Mouse (Mus musculus) midbrain, embryonic 13.5 days (tissue): ENCODE measurements around the gene Cdh18. TPM values are rescaled to one million over a fixed set of nuclear protein-coding genes. Genes with fewer than 3 reads are reported as not detected.
A peak's percentile ranks its signal among the peaks of the same experiment; 100 is the strongest.
"Not testable (repeated sequence)": the region's sequence is repeated elsewhere in the genome, so short reads cannot be mapped to it uniquely, and the experiment has no call there.

ENCODE experiments used
- ATAC-seq: fragments of 200-750 bp; cut with Nextera tagmentation; 2 replicates; pipeline ENCODE4 v1.8.0; 2017; ENCODE audit warnings: mild to moderate bottlenecking, moderate TSS enrichment, moderate library complexity
- H3K27ac ChIP-seq: fragments of 300-500 bp; sonication (generic); 2 replicates; pipeline ENCODE4 v1.5.1; 2015; ENCODE audit warnings: inconsistent platforms, mild to moderate bottlenecking, moderate library complexity
- H3K27me3 ChIP-seq: fragments of 300-500 bp; sonication (generic); 2 replicates; pipeline ENCODE4 v1.6.1; 2015; ENCODE audit warnings: mild to moderate bottlenecking, inconsistent platforms
- H3K36me3 ChIP-seq: fragments of 300-500 bp; sonication (generic); 2 replicates; pipeline ENCODE4 v1.6.1; 2015; ENCODE audit warnings: mild to moderate bottlenecking, inconsistent platforms
- H3K4me1 ChIP-seq: fragments of 300-500 bp; sonication (generic); replicated peaks from 2 replicates; pipeline ENCODE4 v1.6.1; 2015; ENCODE audit warnings: inconsistent platforms
- H3K4me2 ChIP-seq: fragments of 300-500 bp; sonication (generic); replicated peaks from 2 replicates; pipeline ENCODE4 v1.6.1; 2015; ENCODE audit warnings: moderate library complexity, mild to moderate bottlenecking, inconsistent platforms
- H3K4me3 ChIP-seq: fragments of 300-500 bp; sonication (generic); replicated peaks from 2 replicates; pipeline ENCODE4 v1.5.1; 2015; ENCODE audit warnings: mild to moderate bottlenecking, inconsistent platforms
- H3K9ac ChIP-seq: fragments of 300-500 bp; sonication (generic); replicated peaks from 2 replicates; pipeline ENCODE4 v1.6.1; 2015; ENCODE audit warnings: mild to moderate bottlenecking, inconsistent platforms
- H3K9me3 ChIP-seq: fragments of 300-500 bp; sonication (generic); 2 replicates; pipeline ENCODE4 v1.6.1; 2016; ENCODE audit warnings: mild to moderate bottlenecking, inconsistent platforms
- WGBS: fragments of 180-500 bp; shearing (Covaris S2); methylation state at CpG from one replicate; pipeline ENCODE4 v1.1.7; 2015; 5-methylcytosine and 5-hydroxymethylcytosine counted together
- polyA plus RNA-seq: library from polyadenylated mRNA; unstranded; fragments of >200 nt; fragmentation: Nextera tagmentation; extraction: Ambion mirVana; gene quantifications from 2 replicates; pipeline ENCODE4 v1.2.1, GENCODE M21; 2015

Gene Cdh18
- polyA plus RNA-seq, 1 experiment from 2014 or later, result 4.3 TPM

DNA sequence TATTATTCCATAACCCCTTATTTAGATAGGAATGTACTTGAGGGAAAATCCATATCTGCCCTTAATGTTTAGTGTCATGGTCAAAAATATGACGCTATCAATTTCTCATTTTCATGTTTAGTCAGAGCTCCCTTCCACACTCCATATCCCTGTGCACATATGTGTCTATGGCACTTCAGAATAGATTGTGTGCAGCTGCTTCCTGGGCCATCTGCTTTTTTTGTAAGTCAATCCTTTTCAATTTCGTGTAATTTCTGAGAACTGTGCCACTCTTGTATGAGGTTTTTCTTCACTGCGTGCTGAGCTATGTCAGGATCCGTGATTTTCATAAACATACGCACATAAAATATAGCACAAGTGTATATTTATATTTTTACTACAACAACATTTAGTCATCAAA, 435.8 kb downstream of the Cdh18 start:
- ATAC-seq, result no peak
- H3K27ac ChIP-seq, result no peak overlapping the region
- no peak overlapping the region for H3K4me3 ChIP-seq
- no peaks in the 10 kb centered on the region for H3K36me3 ChIP-seq
- no peaks in the 10 kb centered on the region for H3K27me3 ChIP-seq
- no peaks in the 10 kb centered on the region for H3K4me1 ChIP-seq
- H3K4me2 ChIP-seq, result no peak overlapping the region
- H3K9ac ChIP-seq, result no peak overlapping the region
- 87% methylated on average over 5 of the region's 5 CpGs for WGBS
- no peaks in the 10 kb centered on the region for H3K9me3 ChIP-seq

DNA sequence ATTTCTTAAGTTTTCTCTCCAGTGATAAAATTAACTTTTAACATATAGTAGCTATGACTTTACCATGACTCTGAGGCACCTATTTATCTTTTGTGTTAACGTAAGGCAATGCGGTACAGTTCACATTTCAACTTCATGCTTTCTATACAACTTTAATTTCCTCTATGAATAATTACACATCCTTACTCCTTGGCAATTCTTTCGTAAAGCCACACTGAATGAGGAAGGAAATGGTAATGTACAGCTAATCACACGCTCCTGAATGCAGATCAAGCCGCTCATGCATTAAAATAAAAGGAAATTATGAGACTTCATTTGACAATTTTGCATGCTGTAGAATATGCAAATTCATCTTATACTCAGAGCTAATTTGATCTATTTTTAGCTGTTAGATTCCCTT, 467.9 kb downstream of the Cdh18 start:
- ATAC-seq, result no peak
- Histone ChIP-seq H3K4me2 (no peak overlapping the region), H3K4me1 (no peaks in the 10 kb centered on the region), H3K27me3 (no peaks in the 10 kb centered on the region), H3K27ac (no peak overlapping the region), H3K36me3 (no peaks in the 10 kb centered on the region), H3K4me3 (no peak overlapping the region), H3K9ac (no peak overlapping the region), H3K9me3 (no peaks in the 10 kb centered on the region)
- 71% methylated on average over 5 of the region's 5 CpGs for WGBS

DNA sequence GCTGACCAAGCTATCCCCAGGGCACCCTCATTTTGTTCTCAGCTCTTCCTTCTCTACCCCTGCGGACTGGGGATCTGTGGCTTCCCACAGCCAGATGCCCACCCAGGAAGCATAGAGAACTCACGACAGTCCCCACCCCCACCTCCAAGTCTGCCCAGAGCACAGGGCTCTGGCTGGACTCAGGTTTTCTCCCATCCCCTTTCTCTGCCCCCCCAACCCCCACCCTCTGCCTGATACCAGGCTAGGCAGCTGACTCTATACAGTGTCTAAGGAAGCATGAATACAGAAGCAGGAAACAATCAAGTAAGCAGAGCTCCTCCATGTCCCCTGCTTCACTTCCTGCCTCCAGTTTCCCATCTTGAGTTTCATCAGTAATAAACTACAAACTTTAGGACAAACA, 472.3 kb downstream of the Cdh18 start:
- no peak overlapping the region for H3K27ac ChIP-seq
- H3K4me3 ChIP-seq, result no peak overlapping the region
- H3K27me3 ChIP-seq, result no peaks in the 10 kb centered on the region
- no peaks in the 10 kb centered on the region for H3K9me3 ChIP-seq
- H3K36me3 ChIP-seq, result no peaks in the 10 kb centered on the region
- no peak overlapping the region for H3K4me2 ChIP-seq
- H3K9ac ChIP-seq, result no peak overlapping the region
- ATAC-seq, result peak; percentile 68
- no peaks in the 10 kb centered on the region for H3K4me1 ChIP-seq
- WGBS, result 42% methylated on average over 2 of the region's 2 CpGs

DNA sequence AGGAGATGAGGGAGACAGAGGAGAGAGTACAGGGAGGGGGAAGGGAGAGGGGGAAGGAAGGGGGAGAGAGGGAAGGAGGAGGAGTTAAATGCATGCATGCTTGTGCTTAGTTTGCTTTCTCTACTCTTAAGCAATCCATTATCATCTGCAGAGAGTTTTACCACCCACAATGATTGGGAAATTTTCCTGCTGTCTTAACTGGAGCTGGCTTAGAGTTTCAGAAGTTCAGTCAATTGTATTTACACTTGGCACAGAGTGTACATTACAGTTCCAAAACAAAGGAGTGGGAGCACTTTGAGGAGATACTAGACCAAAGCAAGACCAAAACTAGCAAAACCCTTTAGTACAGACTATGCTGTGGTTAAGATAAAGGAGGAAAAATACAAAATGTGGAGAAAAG, 473.8 kb downstream of the Cdh18 start:
- no peaks in the 10 kb centered on the region for H3K4me1 ChIP-seq
- no peaks in the 10 kb centered on the region for H3K9me3 ChIP-seq
- no peaks in the 10 kb centered on the region for H3K27me3 ChIP-seq
- H3K4me2 ChIP-seq, result no peak overlapping the region
- H3K27ac ChIP-seq, result no peak overlapping the region
- no peaks in the 10 kb centered on the region for H3K36me3 ChIP-seq
- no peak overlapping the region for H3K9ac ChIP-seq
- no peak overlapping the region for H3K4me3 ChIP-seq
- ATAC-seq, result no peak

DNA sequence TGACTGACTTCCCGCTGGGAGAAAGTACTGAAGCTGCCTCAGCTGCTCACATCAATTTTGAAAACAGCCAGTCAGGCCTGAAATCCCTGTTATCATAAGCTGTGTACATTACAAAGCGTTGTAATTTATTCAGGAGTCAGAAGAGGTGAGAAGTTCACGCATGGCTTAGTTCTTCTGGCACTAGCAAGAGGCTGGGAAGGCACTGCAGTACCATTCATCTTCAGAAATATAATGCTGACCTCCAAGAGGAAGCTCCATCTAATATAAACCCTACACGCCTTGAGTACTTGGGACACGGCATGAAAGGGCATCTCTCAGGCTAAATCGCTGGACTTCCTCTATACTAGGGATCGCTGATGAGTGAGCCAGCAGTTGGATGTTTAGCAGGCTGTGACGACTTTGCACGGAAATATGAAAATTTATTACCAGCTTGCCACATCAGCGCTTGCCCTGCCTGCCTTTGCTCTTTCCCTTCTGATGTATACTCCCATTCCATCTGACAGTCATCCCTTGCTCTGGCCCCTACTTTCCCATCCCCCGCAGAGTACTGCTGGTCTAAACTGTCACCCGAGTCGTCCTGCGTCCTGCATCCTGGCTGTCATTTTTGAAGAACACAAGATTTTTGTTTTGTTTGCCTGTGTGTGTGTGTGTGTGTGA, 486.9 kb downstream of the Cdh18 start:
- 2% methylated on average over 14 of the region's 14 CpGs for WGBS
- Histone ChIP-seq H3K4me1 (peaks cover 16% of the 10 kb centered on the region), H3K9ac (peak overlapping the region; percentile 65), H3K27ac (peak overlapping the region; percentile 71), H3K9me3 (no peaks in the 10 kb centered on the region), H3K4me2 (peak overlapping the region; percentile 75), H3K36me3 (no peaks in the 10 kb centered on the region), H3K4me3 (peak overlapping the region; percentile 56), H3K27me3 (no peaks in the 10 kb centered on the region)
- peak; percentile 88 for ATAC-seq

DNA sequence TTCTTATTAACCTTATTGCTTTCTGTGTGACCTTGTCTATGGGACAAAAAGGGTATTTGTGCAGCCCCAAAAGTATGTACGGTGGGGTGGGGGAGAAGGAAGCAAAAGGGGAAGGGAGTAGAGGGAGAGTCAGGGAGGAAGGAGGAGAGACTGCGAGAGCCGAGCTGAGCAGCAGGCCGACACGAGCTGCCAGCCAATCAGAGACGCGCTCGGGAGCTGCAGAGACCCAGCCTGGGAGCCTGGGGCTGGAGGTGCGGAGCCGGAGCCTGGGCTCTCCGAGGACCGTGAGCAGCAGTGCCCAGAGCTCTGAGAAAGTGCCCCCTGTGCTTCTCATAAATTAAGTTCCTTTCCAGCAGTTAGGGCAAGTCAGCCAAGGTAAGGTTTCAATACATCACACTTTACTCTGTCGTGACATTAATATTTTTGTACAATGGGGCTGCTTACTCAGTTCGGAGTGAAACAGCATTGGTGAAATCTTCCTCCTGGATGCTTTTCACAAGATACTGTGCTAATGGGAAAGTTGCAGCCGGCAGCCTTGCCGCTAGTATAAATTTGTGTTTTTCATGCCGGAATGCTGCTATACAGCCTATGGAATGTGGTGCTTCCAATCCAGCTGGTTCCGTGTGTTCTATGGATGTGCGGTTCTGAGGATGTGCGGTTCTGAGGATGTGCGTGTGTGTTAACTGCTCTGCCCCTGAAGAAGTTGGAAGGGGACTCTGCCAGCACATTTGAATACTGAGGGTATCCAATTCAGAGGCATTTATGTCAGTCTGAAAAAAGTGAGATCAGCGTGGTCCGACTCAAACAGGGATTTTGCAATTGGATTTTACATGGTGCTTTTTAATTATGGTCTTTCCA, 487.6 kb downstream of the Cdh18 start:
- Histone ChIP-seq H3K4me1 (peaks cover 16% of the 10 kb centered on the region), H3K9me3 (no peaks in the 10 kb centered on the region), H3K4me3 (peak overlapping the region; percentile 56), H3K4me2 (peak overlapping the region; percentile 75), H3K27me3 (no peaks in the 10 kb centered on the region), H3K9ac (peak overlapping the region; percentile 65), H3K27ac (peak overlapping the region; percentile 71), H3K36me3 (no peaks in the 10 kb centered on the region)
- WGBS, result 4% methylated on average over 23 of the region's 23 CpGs
- peak; percentile 100 for ATAC-seq

DNA sequence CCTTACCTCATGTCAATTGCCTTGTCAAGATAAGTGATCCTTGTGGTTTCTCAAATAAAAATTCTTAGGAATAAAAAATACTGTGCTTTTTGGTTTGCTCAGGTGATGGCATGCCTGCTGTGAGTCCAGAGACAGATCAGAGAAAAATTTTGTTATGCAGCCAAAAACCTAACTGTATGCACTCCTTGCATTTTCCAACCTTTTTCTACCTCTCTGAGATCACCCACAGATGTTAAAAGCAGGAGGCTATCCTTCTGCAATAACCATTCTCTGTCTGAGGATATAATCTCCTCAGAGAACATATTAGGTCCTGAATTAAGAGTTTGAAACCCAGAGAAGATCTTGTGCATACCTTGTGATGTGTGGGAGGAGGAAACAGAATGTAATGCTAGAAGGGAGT, 488.7 kb downstream of the Cdh18 start:
- Histone ChIP-seq H3K4me1 (peaks cover 16% of the 10 kb centered on the region), H3K36me3 (no peaks in the 10 kb centered on the region), H3K9me3 (no peaks in the 10 kb centered on the region), H3K27me3 (no peaks in the 10 kb centered on the region), H3K4me3 (peak overlapping the region; percentile 56), H3K9ac (no peak overlapping the region), H3K27ac (no peak overlapping the region), H3K4me2 (peak overlapping the region; percentile 75)
- ATAC-seq, result no peak

DNA sequence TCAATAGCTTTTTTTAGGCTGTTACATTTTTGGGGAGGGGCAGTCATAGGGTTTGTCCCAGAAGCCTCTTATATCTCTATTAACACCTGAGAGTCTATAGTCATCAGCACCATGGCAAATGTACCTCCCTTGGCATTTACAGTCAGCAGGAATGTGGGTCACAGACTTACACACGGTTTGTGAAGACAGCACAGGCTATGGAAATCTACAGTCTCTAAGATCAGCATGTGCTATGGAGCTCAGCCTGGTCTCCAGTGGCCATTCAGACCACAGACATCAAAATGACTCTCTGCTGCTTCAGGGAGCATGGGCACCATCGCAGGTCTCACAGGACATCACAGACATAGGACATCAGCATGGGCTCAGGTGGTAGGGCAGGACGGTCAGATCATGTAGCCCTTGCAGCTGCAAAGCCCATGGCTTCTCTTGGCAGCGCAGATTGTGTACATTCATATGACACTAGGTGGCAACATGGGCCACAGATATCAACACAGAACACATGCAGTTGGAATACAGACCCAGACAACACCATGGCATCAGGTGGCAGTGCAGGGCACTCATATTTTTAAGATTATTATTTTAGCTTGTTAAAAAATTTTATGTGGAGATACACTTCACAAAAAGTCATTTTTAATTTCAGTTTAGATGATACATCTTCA, 497.4 kb downstream of the Cdh18 start:
- no peaks in the 10 kb centered on the region for H3K4me1 ChIP-seq
- H3K4me3 ChIP-seq, result no peak overlapping the region
- no peaks in the 10 kb centered on the region for H3K9me3 ChIP-seq
- H3K36me3 ChIP-seq, result no peaks in the 10 kb centered on the region
- H3K4me2 ChIP-seq, result no peak overlapping the region
- WGBS, result 84% methylated on average over 4 of the region's 4 CpGs
- no peak overlapping the region for H3K9ac ChIP-seq
- no peaks in the 10 kb centered on the region for H3K27me3 ChIP-seq
- no peak overlapping the region for H3K27ac ChIP-seq
- no peak for ATAC-seq

DNA sequence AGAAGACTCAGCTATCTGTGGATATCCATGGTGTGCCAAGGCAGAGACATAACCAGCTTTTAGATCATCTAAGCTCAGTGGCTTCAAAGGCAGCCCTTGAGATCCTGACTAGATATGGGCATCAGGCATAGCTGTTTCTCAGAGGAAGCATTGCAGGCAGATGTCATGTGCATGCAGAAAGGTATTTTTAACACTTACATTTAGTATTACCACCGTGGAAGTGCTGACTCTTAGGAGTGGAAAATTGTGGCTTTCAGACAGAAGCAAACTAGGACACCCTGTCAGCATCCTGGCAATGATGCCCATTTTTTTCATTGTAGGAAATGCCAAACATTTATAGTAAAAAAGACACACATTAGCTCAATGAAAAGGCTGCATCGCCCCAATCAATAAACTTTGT, 503.2 kb downstream of the Cdh18 start:
- Histone ChIP-seq H3K4me1 (no peaks in the 10 kb centered on the region), H3K36me3 (no peaks in the 10 kb centered on the region), H3K27ac (no peak overlapping the region), H3K9me3 (no peaks in the 10 kb centered on the region), H3K4me3 (no peak overlapping the region), H3K4me2 (no peak overlapping the region), H3K27me3 (no peaks in the 10 kb centered on the region), H3K9ac (no peak overlapping the region)
- no peak for ATAC-seq
- 84% methylated on average over 2 of the region's 2 CpGs for WGBS

DNA sequence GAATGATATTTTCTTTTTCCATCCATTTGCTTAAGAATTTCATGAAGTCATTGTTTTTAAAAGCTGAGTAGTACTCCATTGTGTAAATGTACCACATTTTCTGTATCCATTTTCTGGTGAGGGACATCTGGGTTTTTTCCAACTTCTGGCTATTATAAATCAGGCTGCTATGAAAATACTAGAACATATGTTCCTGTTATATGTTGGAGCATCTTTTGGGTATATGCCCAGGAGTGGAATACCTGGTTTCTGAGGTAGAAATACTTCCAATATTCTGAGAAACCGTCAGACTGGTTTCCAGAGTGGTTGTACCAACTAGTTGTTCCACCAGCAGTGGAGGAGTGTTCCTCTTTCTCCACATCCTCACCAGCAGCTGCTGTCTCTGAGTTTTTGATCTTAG, 536.5 kb downstream of the Cdh18 start:
- not testable (repeated sequence) for H3K9me3 ChIP-seq, H3K27me3 ChIP-seq, H3K9ac ChIP-seq, H3K27ac ChIP-seq, H3K4me3 ChIP-seq, H3K4me1 ChIP-seq, ATAC-seq, H3K4me2 ChIP-seq, H3K36me3 ChIP-seq
- 86% methylated on average over 1 of the region's 1 CpGs for WGBS

DNA sequence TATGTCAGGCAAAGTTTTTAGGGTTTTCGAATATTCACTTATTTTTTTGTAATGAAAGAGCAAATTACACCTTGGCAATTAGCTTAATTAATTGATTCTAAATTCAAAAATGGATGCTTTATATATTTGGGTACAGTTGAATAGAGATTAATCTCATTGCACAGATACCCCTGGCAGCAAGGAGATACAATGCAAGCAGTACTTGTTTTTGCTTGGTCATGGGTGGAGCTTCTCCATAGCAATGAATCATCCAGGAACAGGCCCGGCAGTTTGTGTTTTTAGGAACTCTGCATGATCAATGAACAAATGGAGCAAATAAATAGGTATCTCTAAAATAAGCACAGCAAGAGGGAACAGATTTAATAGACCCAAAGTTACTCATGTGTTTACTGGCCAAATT, 538.7 kb downstream of the Cdh18 start:
- H3K27me3 ChIP-seq, result no peaks in the 10 kb centered on the region
- no peak overlapping the region for H3K27ac ChIP-seq
- no peaks in the 10 kb centered on the region for H3K9me3 ChIP-seq
- no peaks in the 10 kb centered on the region for H3K4me1 ChIP-seq
- no peak for ATAC-seq
- no peaks in the 10 kb centered on the region for H3K36me3 ChIP-seq
- H3K9ac ChIP-seq, result no peak overlapping the region
- no peak overlapping the region for H3K4me2 ChIP-seq
- H3K4me3 ChIP-seq, result no peak overlapping the region
- 83% methylated on average over 2 of the region's 2 CpGs for WGBS

DNA sequence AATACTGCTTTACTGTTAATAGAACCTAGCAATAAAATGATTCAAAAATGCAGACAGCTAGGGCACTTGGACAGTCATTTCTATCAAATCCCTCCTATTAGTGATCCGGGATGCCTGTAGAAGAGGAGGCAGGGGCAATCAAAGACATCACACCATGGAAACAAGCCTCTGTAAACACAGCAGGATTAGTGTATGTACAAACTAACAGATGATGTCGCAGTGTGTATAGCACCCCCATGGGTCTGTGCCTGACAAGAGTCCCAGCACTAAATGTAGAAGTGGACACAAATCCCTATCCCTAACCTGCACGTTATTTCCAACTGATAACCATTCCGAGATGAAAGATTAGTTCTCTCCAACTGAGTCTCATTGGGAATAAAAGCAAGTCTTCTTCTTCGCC, 547.8 kb downstream of the Cdh18 start:
- no peaks in the 10 kb centered on the region for H3K4me1 ChIP-seq
- no peak overlapping the region for H3K4me3 ChIP-seq
- H3K9ac ChIP-seq, result no peak overlapping the region
- ATAC-seq, result no peak; the same call in 1 of the 2 replicates
- no peak overlapping the region for H3K4me2 ChIP-seq
- H3K27me3 ChIP-seq, result no peaks in the 10 kb centered on the region
- no peak overlapping the region for H3K27ac ChIP-seq
- no peaks in the 10 kb centered on the region for H3K9me3 ChIP-seq
- 74% methylated on average over 5 of the region's 5 CpGs for WGBS
- H3K36me3 ChIP-seq, result no peaks in the 10 kb centered on the region
